Mouse (Mus musculus) forebrain, postnatal 0 days (tissue): Measurements from ENCODE around the gene Ccdc36. TPM values are rescaled to one million over a fixed set of nuclear protein-coding genes. Genes with fewer than 3 reads are reported as not detected.

Experiments
- ATAC-seq: fragments of 200-750 bp; cut with Nextera tagmentation; 2 replicates; pipeline ENCODE4 v1.8.0; 2017; ENCODE audit warnings: mild to moderate bottlenecking, moderate library complexity
- DNase-seq: peaks from one replicate; pipeline ENCODE4 v3.0.0-alpha.2; 2015
- H3K27ac ChIP-seq: fragments of 300-500 bp; sonication (generic); 2 replicates; pipeline ENCODE4 v1.5.1; 2014; ENCODE audit warnings: low read depth, mild to moderate bottlenecking, antibody characterized with exemption, low read length, moderate library complexity, mixed read lengths
- H3K27me3 ChIP-seq: fragments of 300-500 bp; sonication (generic); 2 replicates; pipeline ENCODE4 v1.6.1; 2014; ENCODE audit warnings: mild to moderate bottlenecking, low read length, mixed read lengths; ENCODE audit not compliant: insufficient read depth
- H3K36me3 ChIP-seq: fragments of 300-500 bp; sonication (generic); 2 replicates; pipeline ENCODE4 v1.6.1; 2014; ENCODE audit warnings: mild to moderate bottlenecking, moderate library complexity; ENCODE audit not compliant: insufficient read depth
- H3K4me1 ChIP-seq: fragments of 300-500 bp; sonication (generic); 2 replicates; pipeline ENCODE4 v1.6.1; 2014; ENCODE audit warnings: antibody characterized with exemption; ENCODE audit not compliant: insufficient read depth
- H3K4me2 ChIP-seq: fragments of 300-500 bp; sonication (generic); 2 replicates; pipeline ENCODE4 v1.6.1; 2014; ENCODE audit warnings: low read depth, mild to moderate bottlenecking, moderate library complexity
- H3K4me3 ChIP-seq: fragments of 300-500 bp; sonication (generic); 2 replicates; pipeline ENCODE4 v1.5.1; 2014; ENCODE audit warnings: low read depth, low read length, mixed read lengths
- H3K9ac ChIP-seq: fragments of 300-500 bp; sonication (generic); 2 replicates; pipeline ENCODE4 v1.6.1; 2014; ENCODE audit warnings: mild to moderate bottlenecking
- H3K9me3 ChIP-seq: fragments of 300-500 bp; sonication (generic); 2 replicates; pipeline ENCODE4 v1.6.1; 2016; ENCODE audit warnings: low read length
- CTCF ChIP-seq: sonication (generic); IDR thresholded peaks from 2 replicates; pipeline ENCODE4 v1.5.1; 2016; ENCODE audit warnings: antibody characterized with exemption, control low read depth, low read depth
- WGBS: fragments of 180-500 bp; shearing (Covaris S2); extraction: QIAGEN DNeasy Blood & Tissue Kit; methylation state at CpG from one replicate; pipeline ENCODE4 v1.1.7; 2014; 5-methylcytosine and 5-hydroxymethylcytosine counted together
- polyA plus RNA-seq: library from polyadenylated mRNA; unstranded; fragments of >200 nt; fragmentation: Nextera tagmentation; extraction: Ambion mirVana; gene quantifications from 2 replicates; pipeline ENCODE4 v1.2.1, GENCODE M21; 2015
- total RNA-seq: library from RNA; depleted of rRNA; stranded (reverse); fragments of >200 nt; gene quantifications from 2 replicates; pipeline ENCODE4 v1.2.3, GENCODE M21; 2014; rRNA removed

The Ccdc36 gene
- total and polyA plus RNA-seq, 2 experiments from 2014 or later, result 1.8 TPM

- Histone ChIP-seq H3K27ac (no peak overlapping the region), H3K9ac (no peak overlapping the region), H3K36me3 (peaks cover 78% of the 10 kb centered on the region), H3K4me3 (no peak overlapping the region), H3K4me2 (no peak overlapping the region), H3K4me1 (no peaks in the 10 kb centered on the region), H3K27me3 (no peaks in the 10 kb centered on the region), H3K9me3 (no peaks in the 10 kb centered on the region)
- ATAC-seq (no peak), DNase-seq (no peak)
- 78% methylated on average over 4 of the region's 4 CpGs for WGBS
- TF ChIP-seq CTCF, result no peak
Measured at GRCm38 (mm10) chr9:108379294-108379693, 49.0 kb downstream of the Ccdc36 start.

GRCm38 (mm10) chr9:108378736-108379135 is 49.5 kb downstream of the Ccdc36 start:
- H3K4me3 ChIP-seq, result no peak overlapping the region
- no peak overlapping the region for H3K27ac ChIP-seq
- no peak for TF ChIP-seq CTCF
- no peak overlapping the region for H3K9ac ChIP-seq
- H3K4me2 ChIP-seq, result no peak overlapping the region
- no peaks in the 10 kb centered on the region for H3K9me3 ChIP-seq
- H3K4me1 ChIP-seq, result no peaks in the 10 kb centered on the region
- ATAC-seq (no peak), DNase-seq (no peak)
- 93% methylated on average over 5 of the region's 5 CpGs for WGBS
- no peaks in the 10 kb centered on the region for H3K27me3 ChIP-seq
- H3K36me3 ChIP-seq, result peaks cover 78% of the 10 kb centered on the region

GRCm38 (mm10) chr9:108378234-108378633 is 50.0 kb downstream of the Ccdc36 start:
- Histone ChIP-seq H3K27ac (no peak overlapping the region), H3K9me3 (no peaks in the 10 kb centered on the region), H3K4me3 (no peak overlapping the region), H3K36me3 (peaks cover 79% of the 10 kb centered on the region), H3K9ac (no peak overlapping the region), H3K27me3 (no peaks in the 10 kb centered on the region), H3K4me1 (no peaks in the 10 kb centered on the region), H3K4me2 (no peak overlapping the region)
- TF ChIP-seq CTCF, result no peak
- ATAC-seq (no peak), DNase-seq (no peak)
- 93% methylated on average over 9 of the region's 9 CpGs for WGBS

Other genes with a start within 250 kb of the Ccdc36 start
- gene Bsn, start 238.1 kb downstream of the Ccdc36 start, total RNA-seq, result 27.4 and 34.1 TPM in 2 replicates
- 3.0 and 5.5 TPM in 2 replicates for gene Bsn, start 238.1 kb downstream of the Ccdc36 start, polyA plus RNA-seq
- gene Dag1, start 164.5 kb downstream of the Ccdc36 start, total RNA-seq, result 86.9 and 114 TPM in 2 replicates
- 64.3 and 77.4 TPM in 2 replicates for gene Dag1, start 164.5 kb downstream of the Ccdc36 start, polyA plus RNA-seq
- gene Nicn1, start 138.1 kb downstream of the Ccdc36 start, total RNA-seq, result 66.6 and 67.7 TPM in 2 replicates
- gene Nicn1, start 138.1 kb downstream of the Ccdc36 start, polyA plus RNA-seq, result 115 and 134 TPM in 2 replicates
- gene Amt, start 131.6 kb downstream of the Ccdc36 start, total RNA-seq, result 25.9 and 32.6 TPM in 2 replicates
- 14.6 and 20.1 TPM in 2 replicates for gene Amt, start 131.6 kb downstream of the Ccdc36 start, polyA plus RNA-seq
- 119 and 126 TPM in 2 replicates for gene Rhoa, start 122.4 kb downstream of the Ccdc36 start, total RNA-seq
- 238 and 271 TPM in 2 replicates for gene Rhoa, start 122.4 kb downstream of the Ccdc36 start, polyA plus RNA-seq
- gene Tcta, start 122.3 kb downstream of the Ccdc36 start, total RNA-seq, result 47.7 and 50.0 TPM in 2 replicates
- 59.2 and 66.2 TPM in 2 replicates for gene Tcta, start 122.3 kb downstream of the Ccdc36 start, polyA plus RNA-seq
- gene Gpx1, start 89.6 kb downstream of the Ccdc36 start, total RNA-seq, result 184 and 264 TPM in 2 replicates
- gene Gpx1, start 89.6 kb downstream of the Ccdc36 start, polyA plus RNA-seq, result 446 and 498 TPM in 2 replicates
- 112 and 134 TPM in 2 replicates for gene Usp4, start 80.6 kb downstream of the Ccdc36 start, total RNA-seq
- 93.9 and 112 TPM in 2 replicates for gene Usp4, start 80.6 kb downstream of the Ccdc36 start, polyA plus RNA-seq
- 2.8 and 4.2 TPM in 2 replicates for gene 1700102P08Rik, start 35.7 kb downstream of the Ccdc36 start, total RNA-seq
- 0.87 and 1.2 TPM in 2 replicates for gene 1700102P08Rik, start 35.7 kb downstream of the Ccdc36 start, polyA plus RNA-seq
- gene BC048562, start 8.0 kb upstream of the Ccdc36 start, total RNA-seq, result not detected in 2 replicates
- not detected in 2 replicates for gene BC048562, start 8.0 kb upstream of the Ccdc36 start, polyA plus RNA-seq
- gene Ccdc71, start 32.0 kb upstream of the Ccdc36 start, total RNA-seq, result 37.2 and 38.7 TPM in 2 replicates
- gene Ccdc71, start 32.0 kb upstream of the Ccdc36 start, polyA plus RNA-seq, result 51.6 and 55.8 TPM in 2 replicates
- 68.7 and 95.6 TPM in 2 replicates for gene Klhdc8b, start 33.1 kb upstream of the Ccdc36 start, total RNA-seq
- gene Klhdc8b, start 33.1 kb upstream of the Ccdc36 start, polyA plus RNA-seq, result 45.5 and 56.5 TPM in 2 replicates
- 22.5 and 36.3 TPM in 2 replicates for gene Lamb2, start 51.3 kb upstream of the Ccdc36 start, total RNA-seq
- 9.1 and 12.5 TPM in 2 replicates for gene Lamb2, start 51.3 kb upstream of the Ccdc36 start, polyA plus RNA-seq
- 90.3 and 97.0 TPM in 2 replicates for gene Usp19, start 62.1 kb upstream of the Ccdc36 start, total RNA-seq
- 32.2 and 41.5 TPM in 2 replicates for gene Usp19, start 62.1 kb upstream of the Ccdc36 start, polyA plus RNA-seq
- 121 and 155 TPM in 2 replicates for gene Qars, start 79.2 kb upstream of the Ccdc36 start, total RNA-seq
- gene Qars, start 79.2 kb upstream of the Ccdc36 start, polyA plus RNA-seq, result 55.1 and 59.5 TPM in 2 replicates
- 206 and 265 TPM in 2 replicates for gene Qrich1, start 88.3 kb upstream of the Ccdc36 start, total RNA-seq
- 109 and 123 TPM in 2 replicates for gene Qrich1, start 88.3 kb upstream of the Ccdc36 start, polyA plus RNA-seq
- 115 and 129 TPM in 2 replicates for gene Impdh2, start 131.8 kb upstream of the Ccdc36 start, total RNA-seq
- 102 and 106 TPM in 2 replicates for gene Impdh2, start 131.8 kb upstream of the Ccdc36 start, polyA plus RNA-seq
- 70.7 and 71.3 TPM in 2 replicates for gene Ndufaf3, start 138.9 kb upstream of the Ccdc36 start, total RNA-seq
- 104 and 108 TPM in 2 replicates for gene Ndufaf3, start 138.9 kb upstream of the Ccdc36 start, polyA plus RNA-seq
- gene Dalrd3, start 141.4 kb upstream of the Ccdc36 start, total RNA-seq, result 99.6 and 115 TPM in 2 replicates
- gene Dalrd3, start 141.4 kb upstream of the Ccdc36 start, polyA plus RNA-seq, result 221 and 261 TPM in 2 replicates
- 353 and 511 TPM in 2 replicates for gene Wdr6, start 150.3 kb upstream of the Ccdc36 start, total RNA-seq
- gene Wdr6, start 150.3 kb upstream of the Ccdc36 start, polyA plus RNA-seq, result 206 and 283 TPM in 2 replicates
- 29.2 and 39.3 TPM in 2 replicates for gene P4htm, start 169.2 kb upstream of the Ccdc36 start, total RNA-seq
- gene P4htm, start 169.2 kb upstream of the Ccdc36 start, polyA plus RNA-seq, result 35.4 and 39.9 TPM in 2 replicates
- gene Arih2, start 220.9 kb upstream of the Ccdc36 start, total RNA-seq, result 68.2 and 70.9 TPM in 2 replicates
- gene Arih2, start 220.9 kb upstream of the Ccdc36 start, polyA plus RNA-seq, result 32.3 and 40.3 TPM in 2 replicates
- gene Slc25a20, start 233.6 kb upstream of the Ccdc36 start, total RNA-seq, result 37.6 and 40.5 TPM in 2 replicates
- gene Slc25a20, start 233.6 kb upstream of the Ccdc36 start, polyA plus RNA-seq, result 35.2 and 39.6 TPM in 2 replicates